In the genomic region with DNA sequence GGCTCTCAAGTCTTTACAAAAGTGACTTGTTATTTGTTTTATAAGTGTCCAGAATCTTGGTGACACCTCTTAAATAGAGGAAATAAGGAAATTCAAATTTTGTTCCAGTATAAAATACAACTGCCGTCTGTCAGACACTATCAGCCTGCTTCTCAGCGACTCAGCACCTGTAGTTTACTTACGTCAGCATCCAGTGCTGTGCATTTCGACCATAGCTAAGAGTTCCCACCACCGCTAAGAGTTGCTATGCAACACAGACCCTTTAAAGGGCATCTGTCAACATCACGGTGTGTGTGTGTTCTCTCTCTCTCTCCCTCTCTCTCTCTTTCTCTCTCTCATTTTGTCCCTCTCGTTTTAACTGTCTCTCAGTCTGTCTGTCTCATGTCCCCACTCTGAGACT, we compare ENCODE assay signal across 8 mouse cellular contexts.
DNase-seq lines count a peak whose midpoint lies in the region; ATAC-seq and TF ChIP-seq lines count a peak whose summit lies in the region.

No protein-coding gene starts in this region.

- peaks cover 4% of the 10 kb centered on the region; the same call in 1 of the 2 replicates for H3K27me3 ChIP-seq in heart, embryonic 15.5 days
- H3K27me3 ChIP-seq in hindbrain, embryonic 12.5 days: no peaks in the 10 kb centered on the region
- H3K27me3 ChIP-seq in midbrain, embryonic 11.5 days (ENCODE audit: control insufficient read depth, insufficient read depth, low read length): no peaks in the 10 kb centered on the region

- no peaks in the 10 kb centered on the region for H3K9me3 ChIP-seq in heart, embryonic 15.5 days (replicated peaks)
- no peaks in the 10 kb centered on the region for H3K9me3 ChIP-seq in hindbrain, embryonic 12.5 days (replicated peaks)
- no peaks in the 10 kb centered on the region for H3K9me3 ChIP-seq in midbrain, embryonic 11.5 days (ENCODE audit: control insufficient read depth, low read length)

- H3K27ac ChIP-seq in heart, embryonic 15.5 days: no peak overlapping the region
- H3K27ac ChIP-seq in bone marrow, adult 2 months (ENCODE audit: control insufficient read depth, insufficient read depth, low read depth, low read length, poor library complexity): no peak overlapping the region
- H3K27ac ChIP-seq in hindbrain, embryonic 12.5 days: no peak overlapping the region
- no peak overlapping the region for H3K27ac ChIP-seq in midbrain, embryonic 11.5 days (ENCODE audit: low read depth, low read length)

- ATAC-seq in heart, embryonic 15.5 days (replicated peaks; ENCODE audit: insufficient number of reproducible peaks, insufficient read depth, low FRiP score, low read depth): no peak
- no peak for ATAC-seq in hindbrain, embryonic 12.5 days (ENCODE audit: low FRiP score)
- no peak for ATAC-seq in midbrain, embryonic 11.5 days (ENCODE audit: low FRiP score)

- H3K4me3 ChIP-seq in heart, embryonic 15.5 days: peak overlapping the region; percentile 45
- H3K4me3 ChIP-seq in bone marrow, adult 2 months (replicated peaks; ENCODE audit: control insufficient read depth, low read depth, low read length): peak overlapping the region; percentile 35
- no peak overlapping the region for H3K4me3 ChIP-seq in hindbrain, embryonic 12.5 days
- H3K4me3 ChIP-seq in midbrain, embryonic 11.5 days (ENCODE audit: low read depth, low read length): peak overlapping the region; percentile 32; the same call in 1 of the 2 replicates

- no peak for TF ChIP-seq POLR2A in bone marrow, adult 2 months (IDR thresholded peaks at IDR 0.05; ENCODE audit: borderline replicate concordance, control insufficient read depth, low read depth, low read length)

- TF ChIP-seq CTCF in bone marrow, adult 2 months (IDR thresholded peaks at IDR 0.05; ENCODE audit: control insufficient read depth, insufficient read depth, low read length): no peak

- H3K9ac ChIP-seq in heart, embryonic 15.5 days: no peak overlapping the region
- no peak overlapping the region for H3K9ac ChIP-seq in hindbrain, embryonic 12.5 days
- H3K9ac ChIP-seq in midbrain, embryonic 11.5 days (ENCODE audit: low read length): no peak overlapping the region; the same call in 1 of the 2 replicates

- H3K36me3 ChIP-seq in heart, embryonic 15.5 days: no peaks in the 10 kb centered on the region
- H3K36me3 ChIP-seq in hindbrain, embryonic 12.5 days: no peaks in the 10 kb centered on the region
- no peaks in the 10 kb centered on the region for H3K36me3 ChIP-seq in midbrain, embryonic 11.5 days (ENCODE audit: control insufficient read depth, insufficient read depth, low read length)

- DNase-seq in heart, adult 9 months (ENCODE audit: low spot score in 2 of 2): no peak
- no peak for DNase-seq in midbrain, embryonic 11.5 days (ENCODE audit: low spot score, missing footprints)
- no peak for DNase-seq in frontal cortex, postnatal 25 days (ENCODE audit: low spot score in 2 of 2)
- no peak for DNase-seq in urinary bladder, postnatal 14 days (ENCODE audit: low spot score)
- no peak for DNase-seq in adrenal gland, adult 2 months

- WGBS in heart, embryonic 15.5 days: 21% methylated on average over 7 of the region's 7 CpGs
- WGBS in bone marrow, adult 2 months: 44% methylated on average over 7 of the region's 7 CpGs
- WGBS in hindbrain, embryonic 12.5 days: 22% methylated on average over 7 of the region's 7 CpGs
- 29% methylated on average over 7 of the region's 7 CpGs for WGBS in midbrain, embryonic 11.5 days

- H3K4me2 ChIP-seq in heart, embryonic 15.5 days: peak overlapping the region; percentile 85
- peak overlapping the region; percentile 65 for H3K4me2 ChIP-seq in hindbrain, embryonic 12.5 days (replicated peaks)
- peak overlapping the region; percentile 65; the same call in 1 of the 2 replicates for H3K4me2 ChIP-seq in midbrain, embryonic 11.5 days

- peaks cover 34% of the 10 kb centered on the region for H3K4me1 ChIP-seq in heart, embryonic 15.5 days (replicated peaks)
- peaks cover 4% of the 10 kb centered on the region for H3K4me1 ChIP-seq in bone marrow, adult 2 months (ENCODE audit: control insufficient read depth, insufficient read depth, low read length)
- peaks cover 48% of the 10 kb centered on the region for H3K4me1 ChIP-seq in hindbrain, embryonic 12.5 days
- peaks cover 20% of the 10 kb centered on the region for H3K4me1 ChIP-seq in midbrain, embryonic 11.5 days (ENCODE audit: control insufficient read depth, insufficient read depth, low read length)
